Mouse (Mus musculus): ENCODE results near the gene Ube2q2. TPM values are rescaled to one million over a fixed set of nuclear protein-coding genes. Genes with fewer than 3 reads are reported as not detected.
A peak's percentile ranks its signal among the peaks of the same experiment; 100 is the strongest.

The Ube2q2 gene
- polyA plus RNA-seq, 1 experiment from 2014 or later = 10.6 TPM

DNA sequence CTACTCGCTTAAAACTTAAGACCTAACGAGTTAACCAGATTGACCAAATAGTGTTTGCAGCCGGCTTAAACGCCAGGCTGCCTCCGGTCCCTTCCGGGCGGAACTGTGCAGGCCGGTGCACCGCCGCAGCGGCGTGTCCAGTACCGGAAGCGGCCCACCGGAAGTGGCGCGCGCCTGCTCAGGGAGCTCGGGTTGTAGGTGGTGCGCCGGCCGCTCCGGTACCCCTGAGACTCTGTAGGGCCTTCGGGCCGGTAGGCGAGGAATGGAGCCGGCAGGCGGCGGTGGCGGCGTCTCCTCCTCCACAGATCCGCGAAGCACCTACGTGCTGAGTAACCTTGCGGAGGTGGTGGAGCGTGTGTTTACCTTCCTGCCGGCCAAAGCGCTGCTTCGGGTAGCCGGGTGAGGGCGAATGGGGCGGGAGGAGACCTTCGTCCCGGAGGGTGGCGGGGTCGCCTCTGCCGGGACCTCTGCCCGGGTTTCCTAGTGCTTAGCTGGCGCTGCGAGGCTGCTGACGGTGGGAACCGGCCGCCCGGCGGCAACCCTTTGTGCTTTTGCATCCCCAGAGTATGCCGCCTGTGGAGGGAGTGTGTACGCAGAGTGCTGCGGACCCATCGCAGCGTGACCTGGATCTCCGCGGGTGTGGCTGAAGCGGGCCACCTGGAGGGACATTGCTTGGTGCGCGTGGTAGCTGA is 60.3 kb downstream of the Ube2q2 start, which contains the start of gene Fbxo22:
TSS of gene Fbxo22 (plus strand) at position 136 of the 692 bp plus-strand sequence.
- peaks cover 1% of the 10 kb centered on the region; the same call in 1 of the 2 replicates for H3K36me3 ChIP-seq (ENCODE audit: control insufficient read depth, insufficient read depth, low read length)
- H3K27ac ChIP-seq (ENCODE audit: low read length) = peak within 1 kb of the TSS; percentile 81
- peak; percentile 99 for ATAC-seq
- H3K4me3 ChIP-seq (ENCODE audit: low read length) = peak within 1 kb of the TSS; percentile 91
- H3K9me3 ChIP-seq (ENCODE audit: control insufficient read depth, low read length) = no peaks in the 10 kb centered on the region
- peak within 1 kb of the TSS; percentile 83 for H3K4me2 ChIP-seq (ENCODE audit: low read depth, low read length)
- WGBS = under 1% methylated on average over 65 of the region's 65 CpGs
- peak within 1 kb of the TSS; percentile 78 for H3K9ac ChIP-seq (ENCODE audit: low read depth, low read length)
- no peaks in the 10 kb centered on the region for H3K27me3 ChIP-seq (replicated peaks; ENCODE audit: control insufficient read depth, insufficient read depth, low read length)
- peaks cover 22% of the 10 kb centered on the region for H3K4me1 ChIP-seq (ENCODE audit: control insufficient read depth, insufficient read depth, low read length)

DNA sequence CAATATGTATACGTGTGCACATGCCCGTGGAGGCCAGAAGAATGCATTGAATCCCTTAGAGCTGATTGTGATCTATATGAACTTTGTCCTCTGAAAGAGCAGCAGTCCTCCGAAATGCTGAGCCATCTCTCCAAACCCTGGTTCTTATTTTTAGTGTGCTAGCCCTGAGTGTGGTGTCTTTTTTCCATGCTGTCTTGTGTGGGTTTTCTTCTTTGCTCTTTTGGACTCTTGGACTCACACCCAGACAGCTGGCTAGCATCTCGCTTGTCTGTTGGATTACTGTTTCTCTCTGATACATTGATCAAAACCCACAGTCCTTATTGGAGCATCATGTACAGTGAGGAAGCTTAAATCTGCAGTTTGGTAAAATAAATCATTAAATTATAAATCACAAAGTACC is 63.0 kb downstream of the Ube2q2 start:
- no peak overlapping the region for H3K9ac ChIP-seq (ENCODE audit: low read depth, low read length)
- ATAC-seq = no peak
- H3K4me3 ChIP-seq (ENCODE audit: low read length) = no peak overlapping the region
- no peaks in the 10 kb centered on the region for H3K27me3 ChIP-seq (replicated peaks; ENCODE audit: control insufficient read depth, insufficient read depth, low read length)
- peaks cover 17% of the 10 kb centered on the region; the same call in 1 of the 2 replicates for H3K36me3 ChIP-seq (ENCODE audit: control insufficient read depth, insufficient read depth, low read length)
- 69% methylated on average over 4 of the region's 4 CpGs for WGBS
- H3K27ac ChIP-seq (ENCODE audit: low read length) = no peak overlapping the region; the same call in 1 of the 2 replicates
- H3K4me2 ChIP-seq (ENCODE audit: low read depth, low read length) = no peak overlapping the region
- H3K4me1 ChIP-seq (ENCODE audit: control insufficient read depth, insufficient read depth, low read length) = peaks cover 27% of the 10 kb centered on the region
- no peaks in the 10 kb centered on the region for H3K9me3 ChIP-seq (ENCODE audit: control insufficient read depth, low read length)

DNA sequence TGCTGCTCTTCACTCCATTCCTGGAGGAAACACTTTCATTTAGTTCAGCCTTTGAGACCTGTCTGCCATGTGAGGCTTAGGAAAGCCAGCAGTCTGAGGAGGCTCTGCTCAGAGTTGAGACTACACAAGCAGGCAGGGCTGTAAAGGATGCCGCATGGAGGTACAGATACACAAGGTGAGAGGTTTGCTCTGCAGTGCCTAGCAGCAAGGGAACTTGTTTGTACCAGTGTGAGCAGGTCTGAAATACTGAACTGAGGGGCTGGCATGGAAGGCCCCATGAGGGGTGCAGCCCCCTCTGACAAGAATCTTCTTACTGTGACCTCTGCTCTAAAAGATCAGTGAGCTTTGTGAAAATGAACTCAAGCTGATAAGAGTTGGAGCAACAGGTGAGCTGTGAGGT is 64.7 kb downstream of the Ube2q2 start:
- H3K9ac ChIP-seq (ENCODE audit: low read depth, low read length) = no peak overlapping the region
- no peak overlapping the region for H3K27ac ChIP-seq (ENCODE audit: low read length)
- no peaks in the 10 kb centered on the region for H3K9me3 ChIP-seq (ENCODE audit: control insufficient read depth, low read length)
- no peak overlapping the region for H3K4me3 ChIP-seq (ENCODE audit: low read length)
- peaks cover 21% of the 10 kb centered on the region for H3K36me3 ChIP-seq (ENCODE audit: control insufficient read depth, insufficient read depth, low read length)
- no peak overlapping the region for H3K4me2 ChIP-seq (ENCODE audit: low read depth, low read length)
- no peaks in the 10 kb centered on the region for H3K27me3 ChIP-seq (replicated peaks; ENCODE audit: control insufficient read depth, insufficient read depth, low read length)
- WGBS = 71% methylated on average over 1 of the region's 1 CpGs
- H3K4me1 ChIP-seq (ENCODE audit: control insufficient read depth, insufficient read depth, low read length) = peaks cover 27% of the 10 kb centered on the region
- ATAC-seq = no peak

DNA sequence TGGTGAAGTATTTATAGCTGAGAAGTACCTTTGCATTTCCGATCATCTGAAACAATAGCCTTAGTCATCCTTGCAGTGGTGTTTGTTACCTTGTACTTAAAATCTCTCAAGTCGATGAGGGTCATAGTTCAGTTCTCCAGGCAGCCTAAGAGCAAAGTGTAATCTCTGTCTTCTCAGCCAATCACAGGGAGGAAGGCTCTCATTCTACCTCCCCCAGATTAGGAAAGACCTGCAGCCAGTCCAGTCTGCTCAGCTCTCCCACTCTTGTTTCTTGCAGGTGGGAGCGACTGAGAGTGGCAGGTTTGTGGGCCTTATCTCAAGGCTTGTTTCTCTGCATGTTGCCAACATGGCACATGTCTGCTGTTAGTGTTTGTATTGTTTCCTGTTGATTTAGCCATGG is 66.4 kb downstream of the Ube2q2 start:
- WGBS = 60% methylated on average over 3 of the region's 3 CpGs
- ATAC-seq = peak; percentile 76
- Histone ChIP-seq H3K4me2 (ENCODE audit: low read depth, low read length) (no peak overlapping the region), H3K9ac (ENCODE audit: low read depth, low read length) (no peak overlapping the region), H3K4me3 (ENCODE audit: low read length) (no peak overlapping the region), H3K4me1 (ENCODE audit: control insufficient read depth, insufficient read depth, low read length) (peaks cover 21% of the 10 kb centered on the region), H3K9me3 (ENCODE audit: control insufficient read depth, low read length) (no peaks in the 10 kb centered on the region), H3K27me3 (replicated peaks; ENCODE audit: control insufficient read depth, insufficient read depth, low read length) (no peaks in the 10 kb centered on the region), H3K27ac (ENCODE audit: low read length) (no peak overlapping the region; the same call in 1 of the 2 replicates), H3K36me3 (ENCODE audit: control insufficient read depth, insufficient read depth, low read length) (peaks cover 23% of the 10 kb centered on the region)

DNA sequence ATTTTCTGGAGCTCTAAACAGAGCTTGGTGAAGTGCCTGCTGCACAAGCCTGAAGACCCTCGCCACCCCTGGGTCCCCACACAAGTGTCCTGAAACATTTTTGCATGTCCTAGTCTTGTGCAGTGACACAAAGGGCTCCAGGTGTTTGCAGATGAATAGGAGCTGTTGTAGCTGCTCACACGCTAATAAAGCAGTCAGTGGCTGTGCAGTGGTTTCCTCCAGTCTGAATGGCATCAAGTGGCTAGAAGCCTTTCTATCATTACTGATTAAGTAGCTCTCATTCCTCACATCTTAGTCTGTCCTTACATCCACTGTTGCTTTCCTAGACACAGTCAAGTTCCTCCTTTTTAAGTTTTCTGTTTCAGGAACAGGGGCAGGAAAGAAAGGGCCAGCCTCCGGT is 67.0 kb downstream of the Ube2q2 start:
- Histone ChIP-seq H3K27ac (ENCODE audit: low read length) (no peak overlapping the region; the same call in 1 of the 2 replicates), H3K9me3 (ENCODE audit: control insufficient read depth, low read length) (no peaks in the 10 kb centered on the region), H3K27me3 (replicated peaks; ENCODE audit: control insufficient read depth, insufficient read depth, low read length) (no peaks in the 10 kb centered on the region), H3K4me3 (ENCODE audit: low read length) (no peak overlapping the region), H3K4me2 (ENCODE audit: low read depth, low read length) (no peak overlapping the region), H3K4me1 (ENCODE audit: control insufficient read depth, insufficient read depth, low read length) (peaks cover 17% of the 10 kb centered on the region), H3K36me3 (ENCODE audit: control insufficient read depth, insufficient read depth, low read length) (peaks cover 23% of the 10 kb centered on the region), H3K9ac (ENCODE audit: low read depth, low read length) (no peak overlapping the region)
- ATAC-seq = no peak
- WGBS = 85% methylated on average over 3 of the region's 3 CpGs

DNA sequence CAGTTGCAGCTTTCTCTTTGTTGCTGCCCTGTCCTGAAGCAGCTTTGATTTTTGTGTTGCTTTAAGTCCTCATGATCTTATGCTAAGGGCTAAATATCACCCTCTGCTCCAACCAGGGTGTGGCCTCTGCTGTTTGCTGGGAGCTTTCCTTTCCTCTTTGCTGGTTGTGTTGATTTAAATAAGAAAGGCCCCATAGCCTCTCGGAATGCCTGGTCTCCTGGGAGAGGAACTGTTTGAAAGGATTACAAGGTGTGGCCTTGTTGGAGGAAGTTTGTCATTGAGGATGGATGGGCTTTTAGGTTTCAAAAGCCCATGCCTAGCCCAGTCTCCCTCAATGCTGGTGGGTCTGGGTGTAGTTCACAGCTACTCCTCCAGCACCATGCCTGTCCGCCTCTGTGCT is 67.4 kb downstream of the Ube2q2 start:
- Histone ChIP-seq H3K36me3 (ENCODE audit: control insufficient read depth, insufficient read depth, low read length) (peaks cover 23% of the 10 kb centered on the region), H3K27ac (ENCODE audit: low read length) (no peak overlapping the region), H3K9me3 (ENCODE audit: control insufficient read depth, low read length) (no peaks in the 10 kb centered on the region), H3K4me2 (ENCODE audit: low read depth, low read length) (no peak overlapping the region), H3K27me3 (replicated peaks; ENCODE audit: control insufficient read depth, insufficient read depth, low read length) (no peaks in the 10 kb centered on the region), H3K4me1 (ENCODE audit: control insufficient read depth, insufficient read depth, low read length) (peaks cover 15% of the 10 kb centered on the region), H3K4me3 (ENCODE audit: low read length) (no peak overlapping the region), H3K9ac (ENCODE audit: low read depth, low read length) (no peak overlapping the region)
- no peak for ATAC-seq
- WGBS = 72% methylated on average over 2 of the region's 2 CpGs

DNA sequence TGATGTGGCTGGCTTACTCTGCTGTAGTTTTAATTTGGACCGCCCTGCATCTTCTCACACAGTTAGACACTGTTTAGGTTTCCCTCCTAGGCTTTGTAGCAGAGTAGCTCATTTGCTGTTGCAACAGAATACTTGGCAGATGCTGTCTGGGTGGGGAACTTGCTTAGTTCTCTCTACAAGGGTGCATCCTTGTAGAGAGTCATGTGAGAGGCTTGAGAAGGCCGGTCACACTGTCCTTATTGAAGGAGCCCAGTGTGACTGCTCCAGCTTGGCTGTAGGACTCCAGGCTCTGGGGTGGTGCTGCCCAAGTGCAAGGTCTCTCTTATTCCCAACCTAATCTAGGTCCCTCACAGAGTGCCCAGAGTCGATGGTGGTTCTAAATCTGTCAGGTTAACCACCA is 68.7 kb downstream of the Ube2q2 start:
- Histone ChIP-seq H3K4me3 (ENCODE audit: low read length) (no peak overlapping the region), H3K27ac (ENCODE audit: low read length) (no peak overlapping the region), H3K9me3 (ENCODE audit: control insufficient read depth, low read length) (no peaks in the 10 kb centered on the region), H3K4me1 (ENCODE audit: control insufficient read depth, insufficient read depth, low read length) (peaks cover 9% of the 10 kb centered on the region), H3K27me3 (replicated peaks; ENCODE audit: control insufficient read depth, insufficient read depth, low read length) (no peaks in the 10 kb centered on the region), H3K36me3 (ENCODE audit: control insufficient read depth, insufficient read depth, low read length) (peaks cover 23% of the 10 kb centered on the region), H3K9ac (ENCODE audit: low read depth, low read length) (no peak overlapping the region), H3K4me2 (ENCODE audit: low read depth, low read length) (no peak overlapping the region)
- WGBS = 91% methylated on average over 3 of the region's 3 CpGs
- ATAC-seq = no peak

DNA sequence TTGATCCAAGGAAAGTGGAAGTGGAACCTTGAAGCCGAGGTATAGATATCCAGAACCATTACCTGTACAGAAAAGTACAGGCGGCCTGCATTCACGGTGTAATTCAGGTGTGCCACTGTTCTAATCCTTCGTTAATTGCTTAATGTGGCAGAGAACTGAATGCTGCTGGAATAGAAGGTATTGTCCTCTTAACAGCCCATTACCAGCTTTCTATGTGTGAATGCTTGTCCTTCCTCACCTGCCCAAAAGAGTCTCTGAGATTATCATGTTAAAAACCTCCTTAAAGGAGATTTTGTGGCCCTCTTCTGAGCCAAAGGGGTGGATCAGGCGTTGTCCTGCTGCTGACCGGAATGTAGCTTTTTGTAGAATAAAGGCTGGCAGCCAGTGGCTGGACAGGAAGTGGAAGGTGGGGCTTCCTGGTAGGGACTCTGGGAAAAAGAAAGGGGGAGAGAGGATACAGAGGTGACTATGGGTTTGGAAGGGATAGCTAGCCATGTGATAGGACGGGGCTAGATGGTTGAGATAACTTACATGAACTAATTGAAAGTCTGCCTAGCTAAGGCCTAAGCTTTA is 76.6 kb downstream of the Ube2q2 start:
- Histone ChIP-seq H3K9ac (ENCODE audit: low read depth, low read length) (no peak overlapping the region), H3K4me2 (ENCODE audit: low read depth, low read length) (no peak overlapping the region), H3K27ac (ENCODE audit: low read length) (no peak overlapping the region), H3K4me3 (ENCODE audit: low read length) (no peak overlapping the region), H3K9me3 (ENCODE audit: control insufficient read depth, low read length) (no peaks in the 10 kb centered on the region), H3K4me1 (ENCODE audit: control insufficient read depth, insufficient read depth, low read length) (no peaks in the 10 kb centered on the region), H3K27me3 (replicated peaks; ENCODE audit: control insufficient read depth, insufficient read depth, low read length) (no peaks in the 10 kb centered on the region), H3K36me3 (ENCODE audit: control insufficient read depth, insufficient read depth, low read length) (peaks cover 4% of the 10 kb centered on the region; the same call in 1 of the 2 replicates)
- WGBS = 89% methylated on average over 7 of the region's 7 CpGs
- ATAC-seq = no peak

DNA sequence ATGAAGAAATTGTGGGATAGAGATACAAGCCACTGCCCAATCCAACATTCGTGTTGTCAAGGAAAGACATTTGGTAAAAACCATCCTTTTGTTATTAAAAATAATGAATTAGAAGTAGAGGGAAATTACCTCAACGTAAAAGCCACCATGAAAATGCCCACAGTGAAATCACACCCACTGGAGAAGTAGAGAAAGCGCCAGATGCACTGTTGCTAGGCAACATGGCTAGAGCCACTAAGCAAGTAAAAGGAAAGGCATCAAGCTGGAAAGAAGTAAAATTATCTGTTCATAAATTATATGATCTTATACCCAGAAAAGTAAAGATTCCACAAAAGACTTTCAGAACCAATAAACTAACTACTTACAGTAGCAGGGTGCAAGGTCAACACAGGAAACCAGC is 77.6 kb downstream of the Ube2q2 start:
- H3K4me3 ChIP-seq (ENCODE audit: low read length) = no peak overlapping the region
- H3K27ac ChIP-seq (ENCODE audit: low read length) = no peak overlapping the region
- WGBS = 84% methylated on average over 3 of the region's 3 CpGs
- H3K4me2 ChIP-seq (ENCODE audit: low read depth, low read length) = no peak overlapping the region
- H3K36me3 ChIP-seq (ENCODE audit: control insufficient read depth, insufficient read depth, low read length) = peaks cover 4% of the 10 kb centered on the region; the same call in 1 of the 2 replicates
- no peak overlapping the region for H3K9ac ChIP-seq (ENCODE audit: low read depth, low read length)
- ATAC-seq = no peak
- H3K4me1 ChIP-seq (ENCODE audit: control insufficient read depth, insufficient read depth, low read length) = no peaks in the 10 kb centered on the region
- H3K9me3 ChIP-seq (ENCODE audit: control insufficient read depth, low read length) = no peaks in the 10 kb centered on the region
- no peaks in the 10 kb centered on the region for H3K27me3 ChIP-seq (replicated peaks; ENCODE audit: control insufficient read depth, insufficient read depth, low read length)
